Mouse (Mus musculus) C2C12 (cell line): ENCODE results near the gene Slc15a2.

Experiments
- CEBPB ChIP-seq: IDR thresholded peaks from one replicate; pipeline ENCODE4 v1.6.1; 2011; ENCODE audit warnings: low read depth, mild to moderate bottlenecking, control low read depth, moderate library complexity
- CTCF ChIP-seq: IDR thresholded peaks from one replicate; pipeline ENCODE4 v1.5.1; 2011; ENCODE audit not compliant: control insufficient read depth, insufficient read depth, insufficient read length
- MAX ChIP-seq: IDR thresholded peaks from one replicate; pipeline ENCODE4 v1.6.1; 2011; ENCODE audit warnings: mild to moderate bottlenecking, control low read depth

- TF ChIP-seq CTCF (no peak), CEBPB (no peak), MAX (no peak)
Observed at GRCm38 (mm10) chr16:36700484-36700883, 84.3 kb downstream of the Slc15a2 start.
